Mouse (Mus musculus): ENCODE results near the gene Reps1. TPM values are rescaled to one million over a fixed set of nuclear protein-coding genes. Genes with fewer than 3 reads are reported as not detected.
"Not testable (repeated sequence)": the region's sequence is repeated elsewhere in the genome, so short reads cannot be mapped to it uniquely, and the experiment has no call there.

Gene Reps1
- total RNA-seq, 2 experiments from 2014 or later, result 29.3 to 32.8 TPM

DNA sequence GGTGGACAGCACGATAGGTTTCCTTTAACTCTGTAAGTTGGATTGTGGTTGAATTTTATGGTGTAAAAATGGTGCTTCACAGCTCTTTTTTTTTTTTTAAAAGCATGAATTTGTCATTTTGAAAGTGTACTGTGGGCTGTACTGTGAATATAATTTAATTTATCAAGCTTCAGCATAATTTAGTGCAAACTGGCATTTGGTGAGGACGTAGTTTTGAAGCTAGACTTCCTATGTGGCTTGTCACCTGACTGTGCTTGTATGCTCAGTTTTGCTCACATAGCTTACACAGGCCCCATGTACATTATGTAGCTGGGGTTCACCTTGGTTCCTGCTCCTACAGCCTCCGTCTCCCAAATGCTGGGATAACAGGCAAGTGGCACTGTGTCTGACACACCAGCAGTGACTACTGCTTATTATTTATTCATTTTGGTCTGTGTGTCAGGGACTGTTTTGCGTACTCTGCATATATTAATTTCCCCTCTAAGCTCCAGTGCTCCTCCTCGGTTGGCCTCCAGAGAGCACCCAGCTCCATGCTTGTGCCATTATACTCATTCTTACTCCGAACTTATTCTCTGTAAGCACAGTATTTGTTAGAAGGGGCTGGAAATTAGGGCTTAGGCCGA lies 9.1 kb downstream of the Reps1 start:
- no peak for DNase-seq

GRCm38 (mm10) chr10:18066031-18066439 lies 10.4 kb downstream of the Reps1 start:
- no peak for DNase-seq

- DNase-seq, result no peak
Observed at GRCm38 (mm10) chr10:18067761-18068446, 12.2 kb downstream of the Reps1 start.

- DNase-seq, result no peak
Observed at GRCm38 (mm10) chr10:18068880-18069279, 13.2 kb downstream of the Reps1 start.

GRCm38 (mm10) chr10:18069576-18069975 lies 13.9 kb downstream of the Reps1 start:
- DNase-seq, result no peak

GRCm38 (mm10) chr10:18070144-18070543 lies 14.5 kb downstream of the Reps1 start:
- DNase-seq, result peak; percentile 35 to 46

DNA sequence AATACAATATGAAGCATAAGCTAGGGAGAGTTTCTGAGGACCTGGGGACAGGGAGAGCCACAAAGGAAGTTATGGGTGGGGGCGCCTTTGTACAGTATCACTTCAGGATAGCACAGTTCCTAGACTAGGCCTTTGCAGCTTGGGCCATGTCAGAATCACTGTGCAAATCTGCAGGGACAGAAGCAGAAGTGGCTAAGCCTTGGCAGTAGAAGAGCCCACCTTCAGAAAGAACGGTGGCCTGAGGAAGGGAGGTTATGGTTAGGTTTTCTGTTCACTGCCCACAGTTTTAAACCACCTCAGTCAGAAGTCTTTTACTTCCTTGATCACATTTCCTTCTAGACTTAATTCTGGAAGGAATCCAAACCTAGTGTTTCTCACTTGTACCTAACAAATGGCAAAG lies 15.0 kb downstream of the Reps1 start:
- DNase-seq, result no peak

DNA sequence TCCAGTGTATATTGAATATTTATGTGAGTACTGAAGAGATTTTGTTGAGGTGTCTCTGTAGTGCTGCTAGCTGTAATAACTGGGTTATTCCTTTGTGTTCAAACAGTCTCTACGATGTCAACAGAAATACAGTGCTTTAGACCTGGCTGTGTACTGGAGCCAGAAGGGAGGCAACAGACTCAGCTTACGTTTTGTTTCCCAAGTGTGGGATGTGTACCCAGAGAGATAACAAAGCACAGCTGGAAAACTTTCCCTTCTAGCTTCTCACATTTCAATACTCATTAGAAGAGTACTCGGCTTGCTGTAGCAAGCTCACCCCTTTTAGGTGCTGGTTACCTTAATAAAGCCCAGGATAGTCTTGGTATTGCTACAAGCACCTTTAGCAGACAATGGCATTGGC lies 17.2 kb downstream of the Reps1 start:
- DNase-seq, result no peak

GRCm38 (mm10) chr10:18074383-18075075 lies 18.9 kb downstream of the Reps1 start:
- no peak for DNase-seq

- DNase-seq, result peak in 1 of 2 experiments; percentile 14
Observed at GRCm38 (mm10) chr10:18075845-18076244, 20.2 kb downstream of the Reps1 start.

GRCm38 (mm10) chr10:18081536-18081935 lies 25.9 kb downstream of the Reps1 start:
- DNase-seq, result no peak

GRCm38 (mm10) chr10:18082772-18083171 lies 27.1 kb downstream of the Reps1 start:
- DNase-seq, result no peak

GRCm38 (mm10) chr10:18090691-18091090 lies 35.0 kb downstream of the Reps1 start:
- no peak for DNase-seq

DNA sequence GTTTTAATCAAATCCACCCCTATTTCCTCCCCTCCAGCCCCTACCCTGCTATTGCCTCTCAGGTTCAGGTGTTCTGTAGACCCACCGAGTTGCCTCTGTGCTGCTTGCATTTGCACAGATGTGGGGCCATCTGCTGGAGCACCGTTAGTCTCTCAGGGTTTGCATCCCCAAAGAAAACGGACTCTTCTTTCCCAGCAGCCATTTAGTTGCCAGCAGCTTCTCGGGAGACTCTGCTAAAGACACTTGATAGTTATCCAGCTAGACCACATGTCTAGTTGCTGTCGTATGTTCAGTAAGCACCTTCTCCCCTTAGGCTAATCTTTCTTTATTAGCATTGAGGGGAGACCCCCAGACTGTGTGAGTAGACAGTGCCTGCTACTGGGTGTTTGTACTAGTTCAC lies 46.5 kb downstream of the Reps1 start:
- no peak for DNase-seq

- DNase-seq, result peak; percentile 4 to 7
Observed at GRCm38 (mm10) chr10:18107471-18107870, 51.8 kb downstream of the Reps1 start.

- DNase-seq, result no peak
Observed at GRCm38 (mm10) chr10:18110940-18111339, 55.3 kb downstream of the Reps1 start.

DNA sequence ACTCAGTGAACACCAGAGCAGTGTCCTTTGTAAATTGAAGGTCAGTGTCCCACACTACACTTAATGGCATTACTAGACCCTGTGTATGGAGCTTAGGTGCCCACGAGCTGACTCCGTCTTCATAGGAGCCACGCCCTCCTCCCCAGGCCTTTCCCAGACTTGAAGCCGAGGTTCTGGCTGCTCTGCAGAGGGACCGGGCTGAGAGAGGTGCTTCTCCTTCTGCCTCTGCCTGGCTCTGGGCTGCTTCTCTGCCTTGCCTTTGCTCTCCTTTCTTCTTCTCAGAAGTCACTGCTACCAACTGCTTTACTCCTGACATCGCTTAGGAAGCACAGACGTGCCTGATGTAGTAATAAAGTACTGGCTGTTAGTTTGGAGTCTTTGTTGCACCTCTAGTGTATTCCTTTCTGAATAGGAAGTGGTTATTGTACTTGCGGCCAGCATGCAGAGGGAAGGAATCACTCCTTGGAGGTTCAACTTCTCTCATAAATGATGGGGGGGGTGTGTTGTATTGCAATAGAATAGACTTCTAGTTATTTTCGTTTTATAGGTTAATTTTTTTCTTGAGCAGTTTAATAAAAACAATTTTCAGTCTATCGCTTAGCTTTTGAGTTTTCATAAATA lies 57.9 kb downstream of the Reps1 start:
- no peak for DNase-seq

- no peak for DNase-seq
Observed at GRCm38 (mm10) chr10:18118336-18118735, 62.7 kb downstream of the Reps1 start.

GRCm38 (mm10) chr10:18130276-18130675 lies 74.6 kb downstream of the Reps1 start:
- DNase-seq, result no peak

DNA sequence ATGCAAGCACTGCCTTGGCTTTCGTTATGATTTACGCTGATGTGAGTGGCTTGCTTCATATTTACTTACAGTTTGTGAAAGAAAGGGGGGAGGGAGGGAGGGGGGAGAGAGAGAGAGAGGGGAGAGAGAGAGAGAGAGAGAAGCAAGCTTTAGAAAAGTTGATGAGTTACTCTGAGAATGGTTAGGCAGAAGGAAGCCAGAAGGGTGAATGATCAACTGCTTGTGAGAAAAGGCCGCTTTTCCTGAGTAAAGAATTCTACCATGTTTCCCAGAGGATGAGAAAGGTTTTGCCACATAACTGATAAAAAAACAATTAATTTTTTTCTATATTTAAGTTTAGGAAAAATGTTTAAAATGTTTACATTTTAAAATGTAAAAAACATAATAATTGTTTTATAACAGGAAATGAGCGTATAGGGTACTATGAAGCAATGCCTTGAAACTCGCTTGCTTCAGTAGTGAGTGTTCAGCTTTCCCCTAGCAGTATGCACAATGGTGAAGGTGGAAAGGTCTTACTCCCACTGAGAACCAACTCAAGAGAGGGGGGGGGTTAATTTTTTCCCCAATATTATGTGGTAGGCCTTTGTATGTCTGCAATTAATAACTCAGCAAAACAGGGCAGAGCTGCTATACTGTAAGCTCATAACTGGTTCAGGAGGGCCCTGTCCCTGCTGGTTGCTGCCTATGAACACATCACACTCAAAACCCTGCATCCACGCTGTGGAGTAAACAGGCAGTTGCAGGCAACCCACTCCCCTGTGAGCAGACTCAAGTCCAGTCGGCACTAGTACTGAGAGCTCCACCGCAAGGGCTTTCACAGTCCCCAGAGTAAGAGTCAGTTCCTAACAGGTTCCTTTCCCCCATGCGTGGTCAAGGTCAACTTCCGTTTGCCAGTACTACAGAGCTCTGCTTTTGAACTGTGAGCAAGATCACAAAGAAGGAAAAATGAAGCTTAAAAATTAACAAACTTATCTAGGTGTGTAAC lies 76.3 kb downstream of the Reps1 start:
- no peak for DNase-seq

GRCm38 (mm10) chr10:18138853-18139503 lies 83.3 kb downstream of the Reps1 start:
- not testable (repeated sequence) for DNase-seq

All from heart, adult 18-20 months (tissue).